ENCODE assay signal across 8 mouse cellular contexts in the genomic region with DNA sequence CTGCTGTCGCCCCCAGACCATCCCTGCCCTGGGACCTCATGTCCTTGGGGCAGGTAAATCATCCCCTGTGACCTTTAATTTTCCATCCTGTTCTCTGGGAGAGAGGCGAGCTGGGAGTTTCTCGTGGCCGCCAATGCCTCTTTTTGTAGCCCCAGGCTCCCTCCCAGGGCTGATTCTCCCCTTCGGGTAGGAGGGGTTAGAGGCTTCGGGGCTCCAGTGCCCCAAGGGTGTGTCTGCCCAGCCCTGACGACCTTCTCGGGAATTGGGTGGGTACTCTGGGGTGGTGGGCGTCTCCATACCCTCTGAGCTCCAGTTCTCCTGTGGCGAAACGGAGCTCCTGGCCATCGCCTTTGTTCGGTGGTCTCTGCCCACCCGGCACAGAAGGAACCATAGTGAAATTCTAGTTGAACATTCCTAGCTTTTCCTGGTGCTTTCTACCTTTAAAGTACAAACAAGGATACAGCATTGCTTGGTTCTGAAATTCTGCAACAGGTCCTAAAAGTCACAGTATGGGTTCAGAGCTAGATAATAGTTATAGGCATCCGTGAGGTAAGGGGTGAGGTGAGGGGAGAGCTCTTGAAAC. TPM values are rescaled to one million over a fixed set of nuclear protein-coding genes. Genes with fewer than 3 reads are reported as not detected.
DNase-seq lines count a peak whose midpoint lies in the region; ATAC-seq and TF ChIP-seq lines count a peak whose summit lies in the region.

No protein-coding gene starts in this region.

- no peak for TF ChIP-seq CTCF in heart, adult 2 months (IDR thresholded peaks at IDR 0.05)
- TF ChIP-seq CTCF in stomach, postnatal 0 days (IDR thresholded peaks at IDR 0.05; ENCODE audit: low read depth): no peak

- H3K27me3 ChIP-seq in heart, adult 2 months (ENCODE audit: control insufficient read depth, insufficient read depth, low read length): no peaks in the 10 kb centered on the region
- H3K27me3 ChIP-seq in forebrain, embryonic 13.5 days: no peaks in the 10 kb centered on the region
- peaks cover 32% of the 10 kb centered on the region for H3K27me3 ChIP-seq in liver, embryonic 13.5 days
- no peaks in the 10 kb centered on the region for H3K27me3 ChIP-seq in stomach, postnatal 0 days (ENCODE audit: control insufficient read depth, insufficient read depth, low read length)

- H3K4me2 ChIP-seq in forebrain, embryonic 13.5 days: peak overlapping the region; percentile 91
- H3K4me2 ChIP-seq in liver, embryonic 13.5 days: peak overlapping the region; percentile 89
- peak overlapping the region; percentile 89 for H3K4me2 ChIP-seq in stomach, postnatal 0 days (replicated peaks; ENCODE audit: low read depth)

- H3K4me1 ChIP-seq in heart, adult 2 months (ENCODE audit: control insufficient read depth, insufficient read depth, low read length): peaks cover 5% of the 10 kb centered on the region
- H3K4me1 ChIP-seq in forebrain, embryonic 13.5 days: peaks cover 38% of the 10 kb centered on the region
- peaks cover 36% of the 10 kb centered on the region for H3K4me1 ChIP-seq in liver, embryonic 13.5 days (replicated peaks)
- H3K4me1 ChIP-seq in stomach, postnatal 0 days (replicated peaks; ENCODE audit: control insufficient read depth, insufficient read depth): no peaks in the 10 kb centered on the region

- 2% methylated on average over 15 of the region's 15 CpGs for WGBS in heart, adult 2 months
- WGBS in forebrain, embryonic 13.5 days: 0% methylated on average over 15 of the region's 15 CpGs
- WGBS in liver, embryonic 13.5 days (ENCODE audit: insufficient replicate concordance): 3% methylated on average over 15 of the region's 15 CpGs
- 1% methylated on average over 15 of the region's 15 CpGs for WGBS in stomach, postnatal 0 days

- H3K4me3 ChIP-seq in heart, adult 2 months: peak overlapping the region; percentile 80
- H3K4me3 ChIP-seq in forebrain, embryonic 13.5 days: peak overlapping the region; percentile 71
- H3K4me3 ChIP-seq in liver, embryonic 13.5 days (replicated peaks): peak overlapping the region; percentile 67
- peak overlapping the region; percentile 71 for H3K4me3 ChIP-seq in stomach, postnatal 0 days (ENCODE audit: low read depth, low read length)

- H3K9ac ChIP-seq in heart, adult 2 months (ENCODE audit: low read depth, low read length): peak overlapping the region; percentile 70
- H3K9ac ChIP-seq in forebrain, embryonic 13.5 days: peak overlapping the region; percentile 86
- peak overlapping the region; percentile 69 for H3K9ac ChIP-seq in liver, embryonic 13.5 days
- H3K9ac ChIP-seq in stomach, postnatal 0 days (ENCODE audit: low read length): peak overlapping the region; percentile 81

- no peaks in the 10 kb centered on the region for H3K36me3 ChIP-seq in heart, adult 2 months (ENCODE audit: control insufficient read depth, insufficient read depth, low read length)
- no peaks in the 10 kb centered on the region for H3K36me3 ChIP-seq in forebrain, embryonic 13.5 days (ENCODE audit: poor library complexity, severe bottlenecking)
- H3K36me3 ChIP-seq in liver, embryonic 13.5 days: no peaks in the 10 kb centered on the region
- H3K36me3 ChIP-seq in stomach, postnatal 0 days (ENCODE audit: control insufficient read depth, insufficient read depth, low read length): no peaks in the 10 kb centered on the region

- H3K79me2 ChIP-seq in heart, adult 2 months (replicated peaks; ENCODE audit: control insufficient read depth, insufficient read depth, low read length): peaks cover 3% of the 10 kb centered on the region

- peak overlapping the region; percentile 88 for H3K27ac ChIP-seq in heart, adult 2 months
- peak overlapping the region; percentile 73 for H3K27ac ChIP-seq in forebrain, embryonic 13.5 days
- no peak overlapping the region; the same call in 1 of the 2 replicates for H3K27ac ChIP-seq in liver, embryonic 13.5 days
- peak overlapping the region; percentile 96 for H3K27ac ChIP-seq in stomach, postnatal 0 days (replicated peaks)

- TF ChIP-seq POLR2A in heart, adult 2 months (IDR thresholded peaks at IDR 0.05; ENCODE audit: insufficient read depth, low read depth, low read length): no peak

- H3K9me3 ChIP-seq in forebrain, embryonic 13.5 days (replicated peaks): no peaks in the 10 kb centered on the region
- no peaks in the 10 kb centered on the region for H3K9me3 ChIP-seq in liver, embryonic 13.5 days (replicated peaks)
- H3K9me3 ChIP-seq in stomach, postnatal 0 days (ENCODE audit: control insufficient read depth, low read length): no peaks in the 10 kb centered on the region

- intact Hi-C loops in heart, adult 2 months (cut with DNase I): no loop called here
- intact Hi-C loops in heart, postnatal 14 days (cut with DNase I): loop anchor here (2.0 kb wide), 1 partner anchor 32 kb away; no protein-coding TSS in a partner anchor

- ATAC-seq in CD4-positive, CD25-positive, alpha-beta regulatory T cell, adult 4 months: peak; percentile 40
- ATAC-seq in forebrain, embryonic 13.5 days: peak; percentile 39
- peak; percentile 60 for ATAC-seq in liver, embryonic 13.5 days (ENCODE audit: low read depth)
- ATAC-seq in stomach, postnatal 0 days (ENCODE audit: low FRiP score, low TSS enrichment): no peak; the same call in 1 of the 2 replicates

- DNase-seq in heart, adult 2 months: no peak
- no peak for DNase-seq in heart, postnatal 14 days
- no peak for DNase-seq in liver, embryonic 13.5 days
- no peak for DNase-seq in stomach, postnatal 0 days (ENCODE audit: low spot score)
- no peak for DNase-seq in layer of hippocampus, postnatal 10 days (ENCODE audit: low spot score in 2 of 2)
- DNase-seq in layer of hippocampus, postnatal 25 days (ENCODE audit: extremely low spot score in 1 of 2, low spot score in 1 of 2): no peak

- TF ChIP-seq EP300 in heart, adult 2 months (IDR thresholded peaks at IDR 0.05; ENCODE audit: insufficient read depth, low read depth, low read length): no peak
- no peak for TF ChIP-seq EP300 in stomach, postnatal 0 days (optimal IDR thresholded peaks at IDR 0.05)

RNA-seq across cellular contexts. Expression of a gene that starts 0.9 kb away (rescaled TPM):
- 10 to 100 TPM; 37.0 to 41.6 TPM for total RNA-seq in heart, adult 2 months (2021)
- 39.3 and 39.5 TPM in 2 replicates for polyA plus RNA-seq in heart, adult 2 months (2012; rRNA removed)
- total RNA-seq in heart, postnatal 14 days (2021): 10 to 100 TPM; 92.6 to 95.4 TPM
- polyA plus RNA-seq in CD4-positive, CD25-positive, alpha-beta regulatory T cell, adult 4 months (2017; shearing (Covaris generic)): 1 to 10 TPM; 3.1 to 7.4 TPM
- polyA plus RNA-seq in forebrain, embryonic 13.5 days (2015; fragmentation: Nextera tagmentation; extraction: Ambion mirVana): 152 and 159 TPM in 2 replicates
- 19.7 and 21.6 TPM in 2 replicates for polyA plus RNA-seq in liver, embryonic 13.5 days (2015; fragmentation: Nextera tagmentation; extraction: Ambion mirVana)
- 185 and 191 TPM in 2 replicates for polyA plus RNA-seq in stomach, postnatal 0 days (2015; fragmentation: Nextera tagmentation; extraction: Ambion mirVana)
- 10 to 100 TPM; 76.9 to 77.5 TPM for total RNA-seq in layer of hippocampus, postnatal 10 days (2021)
- total RNA-seq in layer of hippocampus, postnatal 25 days (2021): 10 to 100 TPM; 27.3 to 29.7 TPM
